Mouse (Mus musculus) testis, adult 2 months (tissue): ENCODE data around the gene Emid1. TPM values are rescaled to one million over a fixed set of nuclear protein-coding genes. Genes with fewer than 3 reads are reported as not detected.

Experiments
- H3K27ac ChIP-seq: fragments of 200-500 bp; 2 replicates; pipeline ENCODE4 v1.5.1; 2012; ENCODE audit warnings: low read depth, low read length; ENCODE audit not compliant: control insufficient read depth, insufficient read depth
- H3K27me3 ChIP-seq: fragments of 200-500 bp; 2 replicates; pipeline ENCODE4 v1.6.1; 2012; ENCODE audit warnings: mild to moderate bottlenecking, low read length, moderate library complexity; ENCODE audit not compliant: control insufficient read depth, insufficient read depth
- H3K36me3 ChIP-seq: fragments of 200-500 bp; 2 replicates; pipeline ENCODE4 v1.6.1; 2012; ENCODE audit warnings: mild to moderate bottlenecking, low read length; ENCODE audit not compliant: control insufficient read depth, insufficient read depth
- H3K4me1 ChIP-seq: fragments of 200-500 bp; 2 replicates; pipeline ENCODE4 v1.6.1; 2012; ENCODE audit warnings: low read length; ENCODE audit not compliant: control insufficient read depth, insufficient read depth
- H3K4me3 ChIP-seq: fragments of 200-500 bp; 2 replicates; pipeline ENCODE4 v1.5.1; 2012; ENCODE audit warnings: low read depth, mild to moderate bottlenecking, low read length, moderate library complexity, mixed read lengths; ENCODE audit not compliant: control insufficient read depth
- CTCF ChIP-seq: fragments of 200-500 bp; IDR thresholded peaks from 2 replicates; pipeline ENCODE4 v1.5.1; 2012; ENCODE audit warnings: low read depth, mild to moderate bottlenecking, inconsistent platforms, low read length, moderate library complexity; ENCODE audit not compliant: control insufficient read depth, insufficient read depth, insufficient replicate concordance
- POLR2A ChIP-seq: fragments of 200-500 bp; IDR thresholded peaks from 2 replicates; pipeline ENCODE4 v1.6.1; 2012; ENCODE audit warnings: low read depth, mild to moderate bottlenecking, inconsistent platforms, low read length, moderate library complexity; ENCODE audit not compliant: control insufficient read depth
- polyA plus RNA-seq: library from polyadenylated mRNA; depleted of rRNA; stranded (reverse); fragments of >200 nt; gene quantifications from 2 replicates; pipeline ENCODE4 v1.2.3, GENCODE M21; 2012

Emid1 gene
- polyA plus RNA-seq, 1 experiment, result 4.0 TPM

GRCm38 (mm10) chr11:5149249-5149648 lies 2.8 kb downstream of the Emid1 start:
- H3K27me3 ChIP-seq, result no peaks in the 10 kb centered on the region; the same call in 1 of the 2 replicates
- H3K36me3 ChIP-seq, result no peaks in the 10 kb centered on the region
- TF ChIP-seq CTCF (no peak), POLR2A (no peak)
- no peak overlapping the region for H3K27ac ChIP-seq
- peaks cover 11% of the 10 kb centered on the region for H3K4me1 ChIP-seq
- H3K4me3 ChIP-seq, result no peak overlapping the region

- no peaks in the 10 kb centered on the region for H3K36me3 ChIP-seq
- no peak for TF ChIP-seq CTCF
- no peak for TF ChIP-seq POLR2A
Observed at GRCm38 (mm10) chr11:5145600-5145999, 6.5 kb downstream of the Emid1 start.

DNA sequence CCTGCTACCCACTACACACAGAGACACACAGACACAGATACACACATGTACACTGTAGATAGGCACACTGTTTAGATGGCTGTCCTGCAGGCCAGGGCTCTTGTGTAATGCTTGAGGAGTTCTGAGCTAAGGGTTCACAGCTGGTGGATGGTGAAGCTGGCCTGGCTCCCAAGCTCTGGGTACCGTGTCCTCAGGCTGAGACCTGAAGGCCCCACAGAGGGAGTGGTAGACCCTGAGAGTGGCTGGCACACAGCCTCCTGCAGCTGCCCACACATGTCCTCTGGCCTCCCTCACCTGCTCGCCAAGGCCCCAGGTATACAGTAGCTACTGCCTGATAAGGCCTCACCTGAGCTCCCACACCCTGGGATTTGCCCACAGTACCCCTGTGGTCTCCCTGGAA lies 10.1 kb downstream of the Emid1 start:
- H3K36me3 ChIP-seq, result no peaks in the 10 kb centered on the region
- no peak overlapping the region for H3K4me3 ChIP-seq
- no peak for TF ChIP-seq POLR2A
- no peak for TF ChIP-seq CTCF
- H3K27me3 ChIP-seq, result no peaks in the 10 kb centered on the region
- no peaks in the 10 kb centered on the region for H3K4me1 ChIP-seq
- no peak overlapping the region for H3K27ac ChIP-seq

More at GRCm38 (mm10) chr11:5145600-5145999, 6.5 kb downstream of the Emid1 start:
- H3K4me1 ChIP-seq, result no peaks in the 10 kb centered on the region
- no peak overlapping the region for H3K4me3 ChIP-seq
- no peaks in the 10 kb centered on the region for H3K27me3 ChIP-seq
- H3K27ac ChIP-seq, result no peak overlapping the region

DNA sequence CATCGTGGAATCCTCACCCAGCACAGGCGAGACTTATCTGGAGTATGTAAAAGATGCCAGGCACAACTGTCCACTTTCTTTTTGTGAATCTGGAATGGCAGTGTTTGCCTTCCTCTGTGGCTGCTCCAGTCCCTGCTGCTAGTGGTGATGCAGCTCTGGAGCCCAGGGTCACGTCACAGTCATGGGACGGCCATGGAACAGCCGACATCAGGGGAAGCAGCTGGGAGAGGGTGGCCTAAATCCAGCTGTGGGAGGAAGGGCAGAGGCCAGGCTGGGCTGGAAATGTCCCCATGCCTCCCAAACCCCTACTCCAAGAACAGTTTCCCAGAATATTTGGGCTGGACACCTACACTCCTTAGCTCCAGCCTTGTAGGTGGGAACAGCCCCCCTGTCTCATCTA lies 10.8 kb downstream of the Emid1 start:
- Histone ChIP-seq H3K4me3 (no peak overlapping the region), H3K4me1 (no peaks in the 10 kb centered on the region), H3K36me3 (no peaks in the 10 kb centered on the region), H3K27me3 (no peaks in the 10 kb centered on the region), H3K27ac (no peak overlapping the region)
- TF ChIP-seq POLR2A (no peak), CTCF (no peak)

DNA sequence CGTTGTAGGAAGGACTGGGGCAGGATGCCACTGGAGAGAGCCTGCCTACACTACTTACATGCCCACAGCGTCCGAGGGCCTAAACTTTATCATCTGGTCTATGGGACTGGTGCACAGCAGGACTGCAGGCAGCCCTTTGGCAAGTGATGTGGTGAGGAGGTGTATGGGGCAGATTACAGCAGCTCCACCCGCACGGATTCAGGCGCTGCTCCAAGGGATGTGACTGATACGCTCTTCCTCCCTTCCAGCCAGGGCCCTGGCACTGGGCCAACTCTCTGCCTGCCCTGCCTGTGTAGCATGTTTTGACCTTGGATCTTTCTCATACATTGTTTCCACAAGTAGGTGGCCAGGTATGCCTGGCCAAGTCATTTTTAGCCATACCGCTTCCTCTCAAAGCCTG lies 11.4 kb downstream of the Emid1 start:
- H3K27me3 ChIP-seq, result no peaks in the 10 kb centered on the region
- H3K4me3 ChIP-seq, result no peak overlapping the region
- no peak for TF ChIP-seq POLR2A
- TF ChIP-seq CTCF, result no peak
- no peak overlapping the region for H3K27ac ChIP-seq
- H3K4me1 ChIP-seq, result no peaks in the 10 kb centered on the region
- H3K36me3 ChIP-seq, result no peaks in the 10 kb centered on the region

DNA sequence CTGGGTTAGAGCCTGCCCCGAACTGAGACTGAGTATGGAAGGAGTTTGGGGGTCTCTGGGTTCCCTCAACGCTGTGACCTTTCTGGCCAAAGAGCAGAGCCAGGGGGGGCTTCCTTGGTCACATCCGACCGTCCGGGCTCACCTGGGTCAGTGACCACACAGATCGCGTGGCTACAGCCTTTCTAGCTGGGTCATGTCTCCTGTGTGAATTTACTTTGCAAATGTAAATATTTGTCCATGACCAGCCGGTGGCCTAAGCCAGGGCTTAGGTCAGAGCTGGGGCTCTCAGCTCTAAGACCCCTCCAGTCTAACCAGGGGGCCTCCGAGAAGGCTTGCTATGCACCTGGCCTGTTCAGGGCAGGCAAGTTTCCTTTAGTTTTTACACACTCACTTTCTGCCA lies 12.7 kb downstream of the Emid1 start:
- Histone ChIP-seq H3K27ac (no peak overlapping the region), H3K4me3 (no peak overlapping the region), H3K27me3 (no peaks in the 10 kb centered on the region), H3K4me1 (no peaks in the 10 kb centered on the region), H3K36me3 (no peaks in the 10 kb centered on the region)
- no peak for TF ChIP-seq POLR2A
- TF ChIP-seq CTCF, result no peak

- no peak overlapping the region for H3K27ac ChIP-seq
Observed at GRCm38 (mm10) chr11:5138642-5139041, 13.4 kb downstream of the Emid1 start.

GRCm38 (mm10) chr11:5135914-5136313 lies 16.1 kb downstream of the Emid1 start:
- H3K4me3 ChIP-seq, result no peak overlapping the region
- no peaks in the 10 kb centered on the region for H3K4me1 ChIP-seq
- no peak overlapping the region for H3K27ac ChIP-seq
- H3K27me3 ChIP-seq, result no peaks in the 10 kb centered on the region
- no peaks in the 10 kb centered on the region for H3K36me3 ChIP-seq
- no peak for TF ChIP-seq CTCF
- TF ChIP-seq POLR2A, result no peak

More at GRCm38 (mm10) chr11:5138642-5139041, 13.4 kb downstream of the Emid1 start:
- H3K36me3 ChIP-seq, result no peaks in the 10 kb centered on the region
- TF ChIP-seq CTCF (no peak), POLR2A (no peak)
- no peaks in the 10 kb centered on the region for H3K27me3 ChIP-seq
- no peaks in the 10 kb centered on the region for H3K4me1 ChIP-seq
- no peak overlapping the region for H3K4me3 ChIP-seq
